Mouse (Mus musculus): ENCODE measurements around the gene Usb1.

- TF ChIP-seq ELF1 (IDR thresholded peaks at IDR 0.05; ENCODE audit: low read depth, low read length) (no peak), POLR2A (IDR thresholded peaks at IDR 0.05; ENCODE audit: control insufficient read depth in 1 of 2, insufficient read depth in 1 of 2, low read depth in 1 of 2, low read length in 2 of 2, poor library complexity in 1 of 2) (no peak), EP300 (IDR thresholded peaks at IDR 0.05; ENCODE audit: low read depth in 1 of 2, low read length in 2 of 2) (no peak), ZC3H11A (IDR thresholded peaks at IDR 0.05; ENCODE audit: low read depth, low read length) (no peak), RAD21 (IDR thresholded peaks at IDR 0.05; ENCODE audit: low read depth, low read length) (no peak), MAX (IDR thresholded peaks at IDR 0.05; ENCODE audit: low read length) (no peak), MAFK (IDR thresholded peaks at IDR 0.05; ENCODE audit: borderline replicate concordance, low read depth, low read length) (no peak), RCOR1 (IDR thresholded peaks at IDR 0.05; ENCODE audit: low read depth, low read length) (no peak), ZNF384 (IDR thresholded peaks at IDR 0.05; ENCODE audit: low read depth, low read length) (no peak), GATA1 (IDR thresholded peaks at IDR 0.05; ENCODE audit: low read depth, low read length) (no peak)
These were observed 4.1 kb upstream of the Usb1 start for GRCm38 (mm10) chr8:95327866-95328465.

Measured in MEL (cell line).